Mouse (Mus musculus) G1E-ER4 (cell line): ENCODE measurements around the gene Ubxn2a. TPM values are rescaled to one million over a fixed set of nuclear protein-coding genes. Genes with fewer than 3 reads are reported as not detected.

Source experiments
- GATA1 ChIP-seq: IDR thresholded peaks from one replicate; pipeline ENCODE4 v1.8.0; 2012; ENCODE audit warnings: low read length, inconsistent platforms
- polyA plus RNA-seq: library from polyadenylated mRNA; stranded (reverse); fragments of >175 nt; gene quantifications from 2 replicates; pipeline ENCODE4 v1.2.3, GENCODE M21; 2012

Ubxn2a gene
- polyA plus RNA-seq, result 18.4 and 37.7 TPM in 2 replicates

- no peak for TF ChIP-seq GATA1
Observed at GRCm38 (mm10) chr12:4906951-4907906, at the start of gene Ubxn2a. Ubxn2a (minus strand) TSS chr12:4907705.

- TF ChIP-seq GATA1, result no peak
Observed at GRCm38 (mm10) chr12:4953156-4953555, 45.7 kb upstream of the Ubxn2a start.

GRCm38 (mm10) chr12:4952272-4952671 is 44.8 kb upstream of the Ubxn2a start:
- no peak for TF ChIP-seq GATA1

GRCm38 (mm10) chr12:4930820-4931548 is 23.5 kb upstream of the Ubxn2a start:
- no peak for TF ChIP-seq GATA1

- no peak for TF ChIP-seq GATA1
Observed at GRCm38 (mm10) chr12:4928197-4928596, 20.7 kb upstream of the Ubxn2a start.

- TF ChIP-seq GATA1, result no peak
Observed at GRCm38 (mm10) chr12:4917805-4918591, 10.5 kb upstream of the Ubxn2a start.

GRCm38 (mm10) chr12:4916994-4917804 is 9.7 kb upstream of the Ubxn2a start, which contains the start of gene Atad2b:
Atad2b (plus strand) TSS chr12:4917353.
- no peak for TF ChIP-seq GATA1

GRCm38 (mm10) chr12:4914944-4915343 is 7.4 kb upstream of the Ubxn2a start:
- no peak for TF ChIP-seq GATA1

- no peak for TF ChIP-seq GATA1
Observed at GRCm38 (mm10) chr12:4914441-4914840, 6.9 kb upstream of the Ubxn2a start.

- no peak for TF ChIP-seq GATA1
Observed at GRCm38 (mm10) chr12:4911716-4912115, 4.2 kb upstream of the Ubxn2a start.

- TF ChIP-seq GATA1, result no peak
Observed at GRCm38 (mm10) chr12:4908391-4908790, 886 bp upstream of the Ubxn2a start.

- no peak for TF ChIP-seq GATA1
Observed at GRCm38 (mm10) chr12:4906476-4906875, 1.0 kb downstream of the Ubxn2a start.

- TF ChIP-seq GATA1, result no peak
Observed at GRCm38 (mm10) chr12:4905946-4906345, 1.6 kb downstream of the Ubxn2a start.

GRCm38 (mm10) chr12:4898024-4898423 is 9.5 kb downstream of the Ubxn2a start:
- TF ChIP-seq GATA1, result no peak

- TF ChIP-seq GATA1, result no peak
Observed at GRCm38 (mm10) chr12:4889891-4890290, 17.6 kb downstream of the Ubxn2a start.
